Mouse (Mus musculus) heart, embryonic 14.5 days (tissue): ENCODE results near the gene Lcmt1. TPM values are rescaled to one million over a fixed set of nuclear protein-coding genes. Genes with fewer than 3 reads are reported as not detected.

ENCODE experiments used
- ATAC-seq: fragments of 200-750 bp; cut with Nextera tagmentation; 2 replicates; pipeline ENCODE4 v1.8.0; 2017; ENCODE audit warnings: low read depth, moderate TSS enrichment; ENCODE audit not compliant: insufficient number of reproducible peaks, insufficient read depth, low FRiP score
- H3K27ac ChIP-seq, 2 experiments: fragments of 200-500 bp in 1 of 2; fragments of 300-500 bp in 1 of 2; sonication (generic) in 1 of 2; replicated peaks in 1 of 2; 2 replicates each; pipeline ENCODE4 v1.5.1; 2012 to 2014; ENCODE audit warnings: low read depth in 2 of 2, low read length in 2 of 2, control low read depth in 1 of 2, mild to moderate bottlenecking in 1 of 2, mixed read lengths in 1 of 2; ENCODE audit not compliant: control insufficient read depth in 1 of 2, insufficient read depth in 1 of 2
- H3K27me3 ChIP-seq: fragments of 300-500 bp; sonication (generic); 2 replicates; pipeline ENCODE4 v1.6.1; 2014; ENCODE audit warnings: mild to moderate bottlenecking, low read length, control low read depth; ENCODE audit not compliant: control insufficient read depth, insufficient read depth
- H3K36me3 ChIP-seq: fragments of 300-500 bp; sonication (generic); 2 replicates; pipeline ENCODE4 v1.6.1; 2014; ENCODE audit warnings: mild to moderate bottlenecking, control low read depth, low read length, mixed read lengths; ENCODE audit not compliant: control insufficient read depth, insufficient read depth
- H3K4me1 ChIP-seq, 2 experiments: fragments of 200-500 bp in 1 of 2; fragments of 300-500 bp in 1 of 2; sonication (generic) in 1 of 2; 2 replicates each; pipeline ENCODE4 v1.6.1; 2012 to 2014; ENCODE audit warnings: low read length in 2 of 2, control low read depth in 1 of 2, mixed read lengths in 1 of 2; ENCODE audit not compliant: control insufficient read depth in 2 of 2, insufficient read depth in 2 of 2
- H3K4me2 ChIP-seq: fragments of 300-500 bp; sonication (generic); 2 replicates; pipeline ENCODE4 v1.6.1; 2014; ENCODE audit warnings: mild to moderate bottlenecking, low read length
- H3K4me3 ChIP-seq, 2 experiments: fragments of 200-500 bp in 1 of 2; fragments of 300-500 bp in 1 of 2; sonication (generic) in 1 of 2; 2 replicates each; pipeline ENCODE4 v1.5.1; 2012 to 2014; ENCODE audit warnings: low read length in 2 of 2, mild to moderate bottlenecking in 2 of 2, control low read depth in 1 of 2, low read depth in 1 of 2, moderate library complexity in 1 of 2; ENCODE audit not compliant: control insufficient read depth in 1 of 2, insufficient read depth in 1 of 2
- H3K9ac ChIP-seq: fragments of 300-500 bp; sonication (generic); 2 replicates; pipeline ENCODE4 v1.6.1; 2014; ENCODE audit warnings: mild to moderate bottlenecking, low read length
- H3K9me3 ChIP-seq: fragments of 300-500 bp; sonication (generic); 2 replicates; pipeline ENCODE4 v1.6.1; 2016; ENCODE audit warnings: low read length, control low read depth; ENCODE audit not compliant: control insufficient read depth
- WGBS: fragments of 180-500 bp; shearing (Covaris S2); extraction: QIAGEN DNeasy Blood & Tissue Kit; methylation state at CpG from one replicate; pipeline ENCODE4 v1.1.7; 2014; 5-methylcytosine and 5-hydroxymethylcytosine counted together
- polyA plus RNA-seq: library from polyadenylated mRNA; unstranded; fragments of >200 nt; fragmentation: Nextera tagmentation; extraction: Ambion mirVana; gene quantifications from 2 replicates; pipeline ENCODE4 v1.2.1, GENCODE M21; 2014

The Lcmt1 gene
- polyA plus RNA-seq: 39.6 and 40.4 TPM in 2 replicates

DNA sequence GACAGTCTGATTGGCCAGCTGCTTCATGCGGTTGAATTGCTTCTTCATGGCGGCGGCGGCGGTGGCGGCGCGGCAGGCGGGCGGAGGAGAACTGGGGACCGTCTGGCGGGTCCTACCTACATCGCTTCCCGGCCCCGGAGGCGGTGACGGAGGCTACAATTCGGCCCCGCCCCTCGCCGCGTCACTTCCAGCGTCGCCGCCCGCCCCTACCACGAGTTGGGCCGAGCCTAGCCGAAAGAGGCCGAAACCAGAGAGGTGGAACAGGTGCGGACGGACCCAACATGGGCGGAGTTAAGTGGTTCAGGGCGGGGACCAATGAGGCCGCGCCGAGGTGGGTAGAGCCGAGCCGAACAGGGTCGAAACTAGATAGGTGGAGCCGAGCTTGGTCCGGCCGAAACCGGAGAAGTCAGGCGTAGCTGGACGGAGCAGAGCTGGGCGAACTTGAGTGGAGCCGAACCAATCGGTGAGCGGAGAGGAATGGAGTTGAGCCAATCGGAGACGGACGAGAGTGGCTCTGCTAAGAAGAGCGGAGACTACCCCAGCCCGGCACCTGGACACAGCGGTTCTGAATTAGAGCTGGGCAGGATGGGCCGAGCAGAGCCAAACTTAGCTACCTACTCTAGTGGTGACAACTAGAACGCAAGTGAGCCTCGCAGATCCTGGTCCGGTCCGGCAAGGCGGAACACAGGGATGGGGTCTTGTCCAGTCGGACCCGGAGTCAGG, at the start of gene Lcmt1, which contains the start of gene Arhgap17:
TSS of gene Lcmt1 (plus strand) at position 26 of the 723 bp plus-strand sequence.
TSS of gene Arhgap17 (minus strand) at position 157 of the 723 bp plus-strand sequence.
- Histone ChIP-seq H3K27me3 (no peaks in the 10 kb centered on the region), H3K4me2 (peak within 1 kb of the TSS; percentile 92), H3K36me3 (peaks cover 5% of the 10 kb centered on the region; the same call in 1 of the 2 replicates), H3K9me3 (no peaks in the 10 kb centered on the region), H3K9ac (peak within 1 kb of the TSS; percentile 96), H3K4me3 (peak within 1 kb of the TSS; percentile 64 to 87), H3K4me1 (peaks cover 11 to 44% of the 10 kb centered on the region in 2 experiments), H3K27ac (peak within 1 kb of the TSS; percentile 38 to 87)
- peak; percentile 98 for ATAC-seq
- WGBS: under 1% methylated on average over 64 of the region's 64 CpGs

DNA sequence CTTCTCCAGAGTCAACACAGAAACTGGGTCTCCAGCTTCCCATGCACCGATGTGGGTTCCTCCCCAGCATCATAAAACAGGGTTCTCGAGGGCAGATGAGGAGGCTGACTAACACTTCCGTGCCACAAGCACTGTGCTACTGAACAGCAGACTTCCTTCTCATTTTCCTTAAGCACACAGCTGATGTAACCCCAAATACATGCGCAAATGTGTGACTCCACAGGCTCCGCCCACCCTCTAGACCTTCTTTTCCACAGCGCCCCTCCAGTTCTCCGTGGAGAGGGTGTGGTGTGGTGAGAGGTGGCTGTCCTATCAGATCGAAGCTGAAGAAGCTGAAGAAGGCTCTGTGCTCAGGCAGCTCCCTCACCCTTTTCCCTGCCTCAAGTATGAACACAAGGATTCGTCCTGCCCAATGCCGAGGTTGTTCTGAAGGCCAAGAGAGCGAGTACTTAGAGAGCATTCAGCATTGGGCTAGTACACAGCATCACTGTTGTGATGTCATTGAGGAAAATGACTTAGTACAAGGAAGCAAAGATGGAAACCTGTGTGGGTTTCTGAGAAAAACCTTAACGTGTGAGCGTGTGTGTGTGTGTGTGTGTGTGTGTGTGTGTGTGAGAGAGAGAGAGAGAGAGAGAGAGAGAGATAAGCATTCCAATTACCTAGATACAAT, 47.0 kb upstream of the Lcmt1 start:
- Histone ChIP-seq H3K36me3 (peaks cover 78% of the 10 kb centered on the region), H3K27ac (no peak overlapping the region), H3K4me1 (peaks cover 11 to 17% of the 10 kb centered on the region in 2 experiments), H3K27me3 (no peaks in the 10 kb centered on the region), H3K4me2 (no peak overlapping the region), H3K9me3 (no peaks in the 10 kb centered on the region), H3K9ac (no peak overlapping the region), H3K4me3 (no peak overlapping the region)
- WGBS: 80% methylated on average over 13 of the region's 13 CpGs
- no peak for ATAC-seq

DNA sequence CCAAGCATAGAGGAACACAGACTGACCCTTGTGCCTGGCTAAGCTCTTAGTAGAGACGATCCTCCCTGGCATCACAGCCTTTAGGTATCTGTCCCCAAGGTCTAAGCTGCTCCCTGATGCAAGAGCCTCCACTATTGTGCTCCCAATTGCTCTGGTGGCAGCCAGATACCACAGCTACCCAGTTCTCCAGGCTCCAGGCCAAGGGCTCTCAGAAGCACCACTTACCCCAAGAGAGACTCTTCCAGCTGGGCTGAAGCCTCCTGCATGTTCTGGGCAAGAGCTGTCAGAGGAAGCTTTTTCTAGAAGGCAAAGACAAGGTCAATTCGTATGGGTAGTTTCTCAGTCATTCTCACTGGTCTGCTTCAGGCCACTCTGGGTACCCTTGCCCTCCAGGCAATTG, 46.2 kb upstream of the Lcmt1 start:
- WGBS: 62% methylated on average over 2 of the region's 2 CpGs
- no peaks in the 10 kb centered on the region for H3K27me3 ChIP-seq
- no peak overlapping the region for H3K4me2 ChIP-seq
- 0 out of 2 replicates have a peak, but pooled peaks have one; percentile 40 for ATAC-seq
- H3K4me1 ChIP-seq: peaks cover 18 to 25% of the 10 kb centered on the region in 2 experiments
- H3K4me3 ChIP-seq: no peak overlapping the region
- H3K27ac ChIP-seq: 0 out of 4 replicates have a peak overlapping the region, but pooled peaks of 1 of the 2 experiments have one; percentile 19
- H3K36me3 ChIP-seq: peaks cover 70% of the 10 kb centered on the region
- H3K9me3 ChIP-seq: no peaks in the 10 kb centered on the region
- no peak overlapping the region for H3K9ac ChIP-seq

DNA sequence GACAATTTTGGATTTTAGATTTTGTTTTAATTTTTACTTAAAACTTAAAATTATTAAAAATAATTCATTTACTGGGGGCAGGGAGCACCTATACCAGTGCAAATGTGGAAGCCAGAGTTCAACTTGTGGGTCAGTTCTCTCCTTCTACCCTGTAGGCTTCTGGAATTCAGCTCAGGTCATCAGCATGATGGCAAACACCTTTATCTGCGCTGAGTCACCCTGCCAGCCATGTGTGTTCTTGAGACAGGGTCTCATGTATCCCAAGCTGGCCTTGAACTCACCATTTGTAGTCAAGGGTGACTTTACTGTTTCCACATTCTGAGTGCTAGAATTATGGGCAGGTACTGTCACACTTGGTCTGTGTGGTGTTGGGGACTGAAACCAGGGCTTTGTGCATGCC, 45.5 kb upstream of the Lcmt1 start:
- H3K36me3 ChIP-seq: peaks cover 62% of the 10 kb centered on the region
- H3K27ac ChIP-seq: no peak overlapping the region
- no peak overlapping the region for H3K9ac ChIP-seq
- no peaks in the 10 kb centered on the region for H3K27me3 ChIP-seq
- no peaks in the 10 kb centered on the region for H3K9me3 ChIP-seq
- no peak overlapping the region for H3K4me2 ChIP-seq
- 85% methylated on average over 1 of the region's 1 CpGs for WGBS
- H3K4me3 ChIP-seq: no peak overlapping the region
- no peak for ATAC-seq
- peaks cover 20 to 28% of the 10 kb centered on the region in 2 experiments for H3K4me1 ChIP-seq

DNA sequence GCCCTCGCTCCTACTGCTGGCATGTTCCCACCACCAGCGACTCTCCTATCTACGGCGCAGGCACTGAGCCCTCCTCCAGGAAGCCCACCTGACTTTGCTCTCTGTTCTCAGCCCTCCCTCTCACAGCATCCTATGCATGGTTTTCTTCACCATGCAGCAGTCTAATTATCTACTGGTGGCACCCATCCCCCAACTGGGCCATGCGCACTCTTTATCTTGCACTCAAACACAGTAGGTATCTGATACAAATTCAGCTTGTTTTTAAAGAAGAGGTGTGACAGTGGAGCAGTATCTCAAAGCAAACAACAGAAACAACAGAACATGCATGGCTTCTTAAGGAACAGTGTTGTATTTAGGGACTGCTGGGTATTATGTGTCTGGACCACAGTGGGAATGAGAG, 43.5 kb upstream of the Lcmt1 start:
- ATAC-seq: no peak

DNA sequence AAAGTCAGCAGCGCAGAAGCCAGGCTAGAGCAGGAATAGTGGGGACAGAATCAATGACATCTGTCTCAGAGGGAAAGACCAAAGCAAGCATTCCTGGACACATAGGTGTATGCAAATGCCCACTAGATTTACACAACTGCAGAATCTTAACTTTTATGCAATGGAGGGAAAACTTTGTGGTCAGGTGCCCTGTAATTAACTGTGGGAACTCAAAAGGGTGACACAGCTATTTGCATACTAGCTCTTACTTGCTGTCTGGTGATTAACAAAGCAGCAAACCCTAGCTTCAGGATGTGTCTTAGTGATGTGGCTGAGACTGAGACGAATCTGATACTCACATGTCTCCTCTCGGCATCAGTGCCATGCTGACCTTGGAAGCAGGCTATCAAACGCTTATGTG, 42.7 kb upstream of the Lcmt1 start:
- Histone ChIP-seq H3K4me3 (no peak overlapping the region), H3K27ac (no peak overlapping the region), H3K4me1 (peaks cover 20 to 28% of the 10 kb centered on the region in 2 experiments), H3K36me3 (peaks cover 38% of the 10 kb centered on the region), H3K27me3 (no peaks in the 10 kb centered on the region), H3K4me2 (no peak overlapping the region), H3K9me3 (no peaks in the 10 kb centered on the region), H3K9ac (no peak overlapping the region)
- WGBS: 52% methylated on average over 4 of the region's 4 CpGs
- ATAC-seq: no peak

More for the DNA sequence above, 43.5 kb upstream of the Lcmt1 start:
- Histone ChIP-seq H3K4me1 (peaks cover 20 to 28% of the 10 kb centered on the region in 2 experiments), H3K36me3 (peaks cover 47% of the 10 kb centered on the region), H3K4me2 (no peak overlapping the region), H3K4me3 (no peak overlapping the region), H3K27ac (no peak overlapping the region), H3K9me3 (no peaks in the 10 kb centered on the region), H3K9ac (no peak overlapping the region), H3K27me3 (no peaks in the 10 kb centered on the region)
- 78% methylated on average over 5 of the region's 5 CpGs for WGBS

DNA sequence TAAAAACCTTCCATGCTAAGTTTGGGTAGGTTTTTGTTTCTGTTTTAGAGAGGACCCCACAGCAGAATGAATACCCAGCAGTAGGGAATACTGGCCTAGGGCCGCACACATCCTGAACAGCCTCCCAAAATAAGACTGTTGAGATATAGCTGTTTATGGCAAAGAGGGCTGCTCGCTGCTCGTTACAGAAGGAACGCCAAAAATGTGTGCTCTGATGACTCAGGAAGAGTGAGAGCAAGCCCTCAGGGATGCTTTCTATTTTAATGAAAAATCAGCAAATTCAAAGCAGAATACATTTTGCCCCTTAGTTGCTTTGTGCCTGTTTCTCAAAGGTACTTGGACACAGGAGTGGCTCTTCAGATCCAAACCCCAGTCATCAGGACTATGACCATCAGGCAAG, 41.7 kb upstream of the Lcmt1 start:
- Histone ChIP-seq H3K4me2 (peak overlapping the region; percentile 21; the same call in 1 of the 2 replicates), H3K9me3 (no peaks in the 10 kb centered on the region), H3K36me3 (peaks cover 31% of the 10 kb centered on the region), H3K9ac (no peak overlapping the region), H3K4me3 (no peak overlapping the region), H3K27ac (0 out of 4 replicates have a peak overlapping the region, but pooled peaks of 1 of the 2 experiments have one; percentile 14), H3K27me3 (no peaks in the 10 kb centered on the region), H3K4me1 (peaks cover 20 to 28% of the 10 kb centered on the region in 2 experiments)
- ATAC-seq: no peak
- WGBS: 41% methylated on average over 4 of the region's 4 CpGs
